Mouse (Mus musculus): Measurements from ENCODE around the gene Mmp25.

Mmp25 gene

DNA sequence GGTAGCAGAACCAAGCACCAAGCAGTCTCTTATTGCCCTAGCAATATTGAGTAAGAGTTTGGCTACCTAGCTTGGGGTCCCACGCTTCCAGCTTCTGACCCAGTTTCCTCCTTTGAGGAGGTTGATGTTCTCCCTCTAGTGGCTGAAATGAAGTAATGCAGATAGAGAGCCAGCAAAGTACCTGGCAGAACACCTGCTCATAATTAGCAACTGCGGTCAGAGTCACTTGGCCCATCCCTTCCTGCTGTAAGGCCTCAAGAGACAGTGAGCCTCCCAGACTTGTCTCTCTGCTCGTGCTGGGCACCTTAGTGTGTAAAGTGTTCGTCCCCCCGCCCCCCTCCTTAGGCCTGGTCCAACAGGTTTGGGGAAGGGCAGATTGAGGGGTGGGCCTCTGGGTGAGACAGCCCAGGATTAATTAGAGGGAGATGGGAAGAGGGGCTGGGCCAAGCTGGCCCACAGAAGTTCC lies 19.5 kb upstream of the Mmp25 start:
- DNase-seq (ENCODE audit: low read depth), result peak; percentile 68

DNA sequence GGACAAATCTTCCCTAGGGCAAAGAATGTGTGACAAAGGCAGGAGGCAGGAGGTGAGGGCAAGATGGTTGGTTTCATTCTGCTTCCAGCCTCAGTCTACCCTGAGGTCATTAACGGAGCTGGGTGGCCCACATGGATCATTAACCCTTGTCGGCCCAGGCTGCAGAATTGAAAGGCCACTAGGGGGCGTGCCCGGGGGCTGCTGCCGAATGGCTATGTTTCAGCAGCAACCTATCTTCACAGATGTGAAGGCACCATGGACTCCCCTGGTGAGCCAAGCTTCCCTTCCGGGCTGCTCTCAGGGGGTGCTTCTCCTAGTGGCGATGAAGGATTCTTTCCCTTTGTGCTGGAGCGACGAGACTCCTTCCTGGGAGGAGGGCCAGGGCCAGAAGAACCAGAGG lies 16.4 kb upstream of the Mmp25 start:
- no peak for DNase-seq (ENCODE audit: low read depth)

DNA sequence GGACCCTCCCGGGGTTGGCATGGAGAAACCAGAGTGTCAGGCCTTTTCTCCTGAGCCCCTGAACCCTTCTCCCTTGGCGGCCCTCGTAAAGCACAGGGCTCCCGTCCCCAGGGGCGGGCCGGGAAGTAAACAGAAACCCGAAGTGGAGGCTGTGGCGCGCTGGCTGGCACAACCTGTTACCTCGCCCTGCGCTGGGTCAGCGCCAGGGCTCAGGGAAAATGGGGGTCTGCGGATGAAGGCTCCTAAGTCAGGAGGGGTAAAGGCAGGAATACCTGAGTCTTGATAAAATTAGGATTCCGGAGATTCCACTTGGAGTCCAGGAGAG lies 15.8 kb upstream of the Mmp25 start:
- DNase-seq (ENCODE audit: low read depth), result no peak

DNA sequence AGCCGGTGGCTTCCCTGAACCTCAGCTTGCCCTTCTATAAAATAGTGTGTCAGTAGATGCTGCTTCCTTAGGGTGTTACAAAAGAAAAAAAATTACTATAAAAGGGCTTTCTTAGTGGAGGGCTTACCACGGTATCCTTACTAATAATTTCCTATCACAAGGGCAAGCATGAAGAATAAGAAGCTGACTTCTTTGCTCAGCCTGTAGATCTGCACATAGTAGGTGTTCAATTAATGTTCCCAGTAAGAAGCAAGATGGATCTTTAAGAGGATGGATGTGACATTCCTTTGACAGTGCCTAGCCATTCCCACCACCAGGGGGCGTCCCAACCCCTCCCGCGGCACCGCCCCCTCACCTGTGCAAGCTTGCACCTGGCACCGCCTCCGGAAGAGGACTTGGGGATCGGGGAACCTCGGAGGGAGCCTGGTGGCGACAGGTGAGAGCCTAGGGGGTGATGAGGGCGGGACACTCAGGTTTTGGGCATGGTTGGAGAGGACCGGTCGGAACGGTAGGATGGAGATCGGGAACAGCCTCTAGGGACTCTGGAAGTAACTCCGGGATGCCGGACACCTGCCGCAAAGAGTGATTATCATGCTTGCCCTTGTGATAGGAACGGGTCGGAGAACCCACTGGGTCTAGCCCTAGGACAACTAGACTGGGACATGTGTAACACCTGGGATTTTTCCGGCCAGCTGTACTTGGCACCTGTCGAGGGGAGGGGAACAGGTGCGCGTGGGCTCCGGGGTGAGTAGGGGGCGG lies 15.2 kb upstream of the Mmp25 start, which contains the start of gene Bicdl2:
Gene Bicdl2, plus strand, starts transcription at position 390 of the 759 bp plus-strand sequence.
- DNase-seq (ENCODE audit: low read depth), result no peak

DNA sequence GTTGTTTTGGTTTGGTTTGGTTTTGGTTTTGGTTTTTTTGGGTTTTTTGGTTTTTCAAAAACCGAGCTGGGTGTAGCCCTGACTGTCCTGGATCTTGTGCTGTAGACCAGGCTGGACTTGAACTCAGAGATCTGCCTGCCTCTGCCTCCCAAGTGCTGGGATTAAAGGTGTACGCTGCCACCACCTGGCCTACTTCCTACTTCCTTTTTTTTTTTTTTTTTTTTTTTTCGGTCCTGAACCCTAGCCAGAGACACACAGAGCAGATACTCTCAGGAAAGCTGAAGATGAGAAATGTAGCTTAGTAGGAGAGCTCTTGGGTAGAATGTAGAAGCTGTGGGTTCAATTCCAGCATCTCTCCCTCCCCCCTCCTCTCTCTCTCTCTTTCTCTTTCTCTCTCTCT lies 13.4 kb upstream of the Mmp25 start:
- DNase-seq (ENCODE audit: low read depth), result no peak

DNA sequence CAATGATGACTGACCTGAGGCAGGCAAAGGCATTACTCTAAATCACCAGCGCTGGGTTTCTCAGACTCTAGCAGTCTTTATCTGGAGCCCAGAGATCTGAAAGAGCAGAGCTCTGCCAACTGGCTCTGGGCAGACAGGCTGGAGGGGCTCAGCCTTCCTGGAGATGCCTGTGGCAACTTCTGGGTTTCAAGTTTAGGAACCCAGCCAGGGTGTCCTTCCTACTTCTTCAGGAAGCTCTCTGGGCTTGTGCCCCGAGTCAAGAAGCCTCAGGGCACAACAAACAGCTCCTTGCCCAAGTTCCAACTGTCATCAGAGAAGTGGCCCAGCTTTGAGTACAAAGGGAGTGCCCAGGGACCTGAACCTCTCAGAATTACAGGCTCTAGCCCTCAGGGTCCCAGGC lies 9.3 kb upstream of the Mmp25 start:
- no peak for DNase-seq (ENCODE audit: low read depth)

DNA sequence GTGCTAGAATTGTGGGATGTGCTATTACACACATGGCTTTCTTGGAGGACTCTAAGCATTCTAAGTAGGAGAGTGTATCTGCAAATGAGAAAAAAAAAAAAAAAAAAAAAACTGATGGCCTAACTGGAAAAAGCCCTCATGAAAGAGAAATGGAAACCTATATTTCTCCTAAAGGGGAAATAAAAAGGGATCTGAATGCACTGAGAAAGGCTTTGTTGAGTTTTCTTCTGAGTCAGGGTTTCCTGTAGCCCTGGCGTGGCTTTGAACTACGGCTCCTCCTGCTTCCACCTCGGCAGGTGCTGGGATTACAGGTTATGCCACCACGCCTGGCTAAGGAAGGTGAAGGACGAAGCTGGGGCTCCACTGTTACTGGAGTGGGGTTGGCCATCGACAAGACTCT lies 8.9 kb upstream of the Mmp25 start:
- DNase-seq (ENCODE audit: low read depth), result no peak

DNA sequence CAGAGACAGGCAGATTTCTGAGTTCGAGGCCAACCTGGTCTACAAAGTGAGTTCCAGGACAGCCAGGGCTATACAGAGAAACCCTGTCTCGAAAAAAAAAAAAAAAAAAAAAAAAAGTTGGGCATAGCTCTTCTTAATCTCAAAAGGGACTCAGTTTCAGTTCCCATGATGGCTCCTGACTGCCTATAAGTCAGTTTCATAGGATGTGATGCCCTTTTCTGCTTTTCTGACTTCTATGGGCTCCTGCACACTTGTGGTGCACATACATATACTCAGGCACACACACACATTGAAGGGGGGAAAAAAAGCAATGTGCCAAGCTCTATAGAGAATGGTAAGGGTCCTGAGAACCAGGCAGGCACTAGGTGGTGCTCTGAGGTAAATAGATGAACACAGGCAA lies 8.2 kb upstream of the Mmp25 start:
- peak; percentile 22 for DNase-seq (ENCODE audit: low read depth)

DNA sequence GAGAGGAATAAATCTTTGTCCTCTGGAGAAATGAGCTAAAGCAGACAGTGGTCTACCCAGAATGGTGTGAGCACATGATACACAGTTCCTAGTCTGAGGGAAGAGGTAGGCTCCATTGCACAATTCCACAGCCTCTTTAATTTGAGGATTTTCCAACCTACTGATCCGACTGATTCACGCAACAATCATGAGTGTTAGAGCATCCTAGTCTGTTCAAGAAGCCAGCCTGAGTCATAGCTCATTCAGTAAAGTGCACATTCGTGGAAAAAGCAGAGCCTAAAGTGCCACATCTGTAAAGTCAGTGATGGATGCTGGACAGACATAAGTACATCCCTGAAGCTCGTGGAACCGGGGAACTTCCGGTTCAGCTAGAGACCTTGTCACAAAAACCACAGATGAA lies 6.3 kb upstream of the Mmp25 start:
- peak; percentile 63 for DNase-seq (ENCODE audit: low read depth)

DNA sequence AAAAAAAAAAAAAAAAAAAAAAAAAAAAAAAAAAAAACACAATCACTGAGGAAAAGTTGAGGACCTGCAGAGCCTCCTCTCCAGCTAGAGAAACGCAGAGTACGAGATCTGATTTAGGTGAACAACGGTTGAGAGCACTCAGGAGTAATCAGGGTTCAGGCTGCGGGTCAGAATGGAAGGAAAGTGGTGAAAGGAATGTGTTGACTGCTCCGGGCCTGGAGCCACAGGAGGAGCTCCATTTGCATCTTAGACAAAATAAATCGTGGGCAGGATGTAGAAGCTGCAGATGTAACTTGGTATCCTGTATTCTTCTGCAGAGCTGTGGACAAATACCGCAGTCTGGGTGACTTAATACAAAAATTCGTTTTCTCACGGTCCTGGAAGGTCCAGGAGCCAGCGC lies 817 bp upstream of the Mmp25 start:
- no peak for DNase-seq (ENCODE audit: low read depth)

DNA sequence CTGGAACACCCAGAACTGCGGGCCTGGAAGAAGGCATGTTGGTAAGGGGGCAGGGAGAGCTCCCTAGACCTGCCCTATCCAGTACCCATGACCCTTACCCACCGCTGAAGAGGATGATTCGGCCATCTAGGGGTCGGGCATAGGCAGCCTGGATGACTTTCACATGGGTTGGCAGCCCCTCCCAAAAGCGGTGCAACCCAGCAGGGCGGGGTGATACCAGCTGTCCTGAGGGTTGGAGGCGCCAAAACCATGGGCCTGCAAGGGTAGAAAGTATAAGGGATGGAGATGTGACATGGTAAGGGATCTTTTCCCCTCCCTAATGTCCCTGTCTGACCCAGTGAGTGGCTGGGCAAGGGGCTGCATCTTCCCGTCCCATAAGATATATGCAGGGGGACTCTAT lies 13.8 kb downstream of the Mmp25 start:
- no peak for DNase-seq (ENCODE audit: low read depth)

DNA sequence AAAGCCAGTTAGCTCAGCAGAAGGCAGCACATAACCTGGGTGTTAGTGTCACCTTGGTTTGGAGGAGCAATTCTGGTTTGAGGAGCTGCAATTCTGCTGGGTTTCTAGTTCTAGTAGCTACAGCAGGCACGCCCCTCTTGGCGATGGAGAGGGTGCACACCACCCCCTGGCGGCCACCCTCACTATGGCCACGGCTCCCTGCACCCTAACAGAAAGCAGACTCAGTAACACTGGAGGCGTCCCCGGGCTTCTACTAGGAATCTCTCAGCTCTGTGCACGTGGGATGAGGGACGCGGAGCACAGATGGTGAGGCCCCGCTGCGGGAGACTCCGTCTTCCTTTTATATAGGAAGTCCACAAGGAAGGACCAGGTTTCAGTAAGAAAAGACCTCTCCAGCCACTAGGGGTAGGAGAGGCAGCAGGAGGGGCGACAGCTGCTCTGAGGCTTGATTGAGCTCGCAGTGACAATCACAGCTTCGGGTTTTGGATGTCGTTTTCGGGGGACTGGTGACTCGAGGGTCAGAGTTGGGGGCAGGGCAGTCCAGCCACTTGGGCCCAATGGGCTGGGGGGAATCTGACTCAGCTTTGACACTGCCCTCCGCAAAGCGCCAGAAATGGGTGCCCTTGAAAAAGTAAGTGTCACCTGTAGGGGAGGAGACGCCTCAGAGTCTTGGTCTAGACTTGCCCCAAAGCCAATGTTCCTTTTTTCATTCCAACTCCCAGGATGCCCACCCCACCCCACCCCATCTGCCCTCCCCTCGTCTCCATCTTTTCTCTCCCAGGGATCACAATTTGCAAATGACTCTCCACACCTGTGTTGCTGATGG lies 14.7 kb downstream of the Mmp25 start:
- DNase-seq (ENCODE audit: low read depth), result peak; percentile 89

DNA sequence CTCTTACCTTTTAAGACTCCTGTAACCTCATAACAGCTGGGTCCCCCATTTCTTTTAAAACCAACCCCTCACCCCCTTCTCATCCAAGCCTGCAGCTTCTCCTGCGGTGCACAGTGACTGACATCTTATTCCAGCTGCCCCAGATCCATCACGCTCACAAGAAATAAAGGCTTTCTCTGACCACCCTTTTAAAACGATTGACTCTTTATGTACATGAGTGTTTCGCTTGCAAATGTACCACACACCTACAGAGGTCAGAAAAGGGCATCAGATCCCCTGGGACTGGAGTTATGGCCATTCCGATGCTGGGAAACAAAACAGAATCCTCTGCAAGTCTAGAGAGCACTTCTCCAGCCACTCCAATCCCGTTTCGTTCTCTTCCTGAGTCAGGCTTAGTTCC lies 17.3 kb downstream of the Mmp25 start:
- DNase-seq (ENCODE audit: low read depth), result no peak

DNA sequence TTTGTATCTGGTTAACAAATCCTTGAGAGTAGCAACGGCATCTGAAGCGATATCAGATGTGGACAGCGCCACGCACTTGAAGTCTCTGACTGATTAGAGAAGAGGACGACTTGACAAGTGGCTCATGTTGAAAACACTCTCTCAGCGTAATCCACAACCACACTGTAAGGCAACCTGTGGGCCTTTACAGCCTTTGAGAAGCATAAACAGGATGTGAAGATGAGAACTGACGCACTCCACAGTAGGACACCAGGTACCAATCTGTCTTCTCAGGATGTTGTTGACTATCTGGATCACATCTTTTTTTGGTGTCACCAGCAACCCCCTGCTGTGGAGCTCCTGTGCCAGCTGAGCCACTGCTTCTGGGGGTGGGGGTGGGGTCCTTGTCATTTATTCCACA lies 24.7 kb downstream of the Mmp25 start:
- no peak for DNase-seq (ENCODE audit: low read depth)

DNA sequence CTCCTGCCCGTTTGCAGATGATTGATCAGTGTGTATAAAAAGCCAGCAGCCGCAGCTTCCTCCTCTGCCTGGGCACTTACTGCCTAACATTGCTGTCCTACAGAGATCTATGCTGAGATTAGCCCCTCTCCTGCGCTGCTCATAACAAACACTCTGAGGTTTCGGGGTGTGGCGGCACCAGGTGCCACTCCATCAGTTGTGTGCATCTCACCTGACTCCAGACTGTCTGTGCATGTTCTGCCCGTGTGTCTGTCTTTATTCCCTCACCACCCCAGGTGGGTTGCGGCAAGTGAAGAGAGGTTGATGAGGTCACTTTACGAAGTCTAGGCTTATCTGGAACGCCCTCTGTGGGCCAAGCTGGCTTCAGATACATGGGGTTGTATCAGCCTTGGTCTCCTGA lies 28.0 kb downstream of the Mmp25 start:
- DNase-seq (ENCODE audit: low read depth), result no peak

DNA sequence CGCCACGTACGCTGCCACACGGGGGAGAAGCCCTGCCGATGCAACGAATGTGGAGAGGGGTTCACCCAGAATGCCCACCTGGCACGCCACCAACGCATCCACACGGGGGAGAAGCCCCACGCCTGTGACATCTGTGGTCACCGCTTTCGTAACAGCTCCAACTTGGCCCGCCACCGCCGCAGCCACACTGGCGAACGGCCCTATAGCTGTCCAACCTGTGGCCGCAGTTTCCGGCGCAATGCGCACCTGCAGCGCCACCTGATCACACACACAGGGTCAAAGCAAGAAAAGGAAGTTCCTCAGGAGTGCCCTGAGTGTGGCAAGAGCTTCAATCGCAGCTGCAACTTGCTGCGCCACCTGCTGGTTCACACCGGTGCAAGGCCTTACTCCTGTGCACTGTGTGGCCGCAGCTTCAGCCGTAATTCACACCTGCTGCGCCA lies 34.7 kb downstream of the Mmp25 start:
- DNase-seq (ENCODE audit: low read depth), result peak; percentile 77

DNA sequence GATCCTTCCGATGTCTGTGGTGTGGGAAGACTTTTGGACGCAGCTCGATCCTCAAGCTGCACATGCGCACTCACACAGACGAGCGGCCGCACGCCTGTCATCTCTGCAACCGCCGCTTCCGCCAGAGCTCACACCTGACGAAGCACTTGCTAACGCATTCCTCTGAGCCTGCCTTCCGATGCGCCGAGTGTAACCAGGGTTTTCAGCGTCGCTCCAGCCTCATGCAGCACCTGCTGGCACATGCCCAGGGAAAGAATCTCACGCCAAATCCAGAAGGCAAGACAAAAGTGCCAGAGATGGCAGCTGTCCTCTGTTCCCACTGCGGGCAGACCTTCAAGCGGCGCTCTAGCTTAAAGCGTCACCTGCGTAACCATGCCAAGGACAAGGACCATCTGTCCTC lies 35.5 kb downstream of the Mmp25 start:
- no peak for DNase-seq (ENCODE audit: low read depth)

DNA sequence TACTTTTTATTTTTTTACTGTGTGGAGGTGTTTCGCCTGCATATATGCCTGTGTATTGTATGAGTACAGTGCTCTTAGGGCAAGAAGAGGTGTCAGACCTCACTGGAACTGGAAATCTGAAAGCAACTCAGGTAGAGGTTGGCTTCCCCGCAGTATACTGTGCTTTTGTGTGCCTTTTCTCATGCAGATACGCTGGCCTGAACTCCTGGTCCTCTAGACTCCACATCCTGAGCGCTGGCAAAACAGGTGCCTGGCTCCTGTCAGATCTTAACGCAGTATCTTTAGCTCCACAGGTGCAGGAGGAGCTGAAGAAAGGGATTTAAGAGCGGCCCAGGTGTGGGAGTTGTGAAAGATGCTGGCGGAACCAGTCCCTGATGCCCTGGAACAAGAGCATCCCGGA lies 39.9 kb downstream of the Mmp25 start:
- DNase-seq (ENCODE audit: low read depth), result no peak

DNA sequence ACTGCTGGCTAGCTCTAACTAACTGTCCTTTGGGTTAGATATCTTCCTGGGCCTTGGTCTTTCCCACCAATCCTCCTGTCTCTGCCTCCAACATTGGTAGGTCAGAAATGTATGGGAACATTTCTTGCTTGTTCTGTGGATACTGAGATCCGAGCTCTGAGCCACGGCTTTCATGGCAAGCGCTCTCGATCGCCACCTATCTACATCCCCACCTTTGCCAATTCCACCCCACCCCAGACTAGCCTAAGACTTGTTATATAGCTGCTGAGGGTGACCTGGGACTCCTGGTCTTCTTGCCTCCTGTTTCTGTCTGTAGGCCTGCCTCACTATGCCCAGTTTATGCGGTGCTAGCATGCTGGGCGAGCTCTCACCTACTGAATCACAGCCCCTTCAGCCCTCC lies 40.7 kb downstream of the Mmp25 start:
- no peak for DNase-seq (ENCODE audit: low read depth)

DNA sequence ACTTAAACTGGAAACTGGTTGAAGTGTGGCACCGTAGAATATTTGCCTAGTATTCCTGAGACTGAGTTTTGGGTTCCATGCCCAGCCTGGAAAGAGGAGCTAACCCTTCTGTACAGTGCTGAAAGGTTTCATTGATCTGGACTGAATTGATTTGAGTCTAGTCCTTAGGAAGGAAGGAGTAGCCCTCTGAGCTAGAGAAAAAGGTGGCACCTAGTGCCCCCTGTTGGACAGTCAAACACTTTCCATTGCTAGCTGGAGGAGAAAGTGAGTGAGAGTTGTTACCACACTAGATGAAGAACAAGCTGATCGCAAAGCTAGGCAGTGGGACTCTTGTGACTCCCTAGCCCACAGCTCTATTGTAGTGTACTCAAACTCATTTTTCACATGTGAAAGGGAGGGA lies 41.5 kb downstream of the Mmp25 start:
- DNase-seq (ENCODE audit: low read depth), result peak; percentile 74

DNA sequence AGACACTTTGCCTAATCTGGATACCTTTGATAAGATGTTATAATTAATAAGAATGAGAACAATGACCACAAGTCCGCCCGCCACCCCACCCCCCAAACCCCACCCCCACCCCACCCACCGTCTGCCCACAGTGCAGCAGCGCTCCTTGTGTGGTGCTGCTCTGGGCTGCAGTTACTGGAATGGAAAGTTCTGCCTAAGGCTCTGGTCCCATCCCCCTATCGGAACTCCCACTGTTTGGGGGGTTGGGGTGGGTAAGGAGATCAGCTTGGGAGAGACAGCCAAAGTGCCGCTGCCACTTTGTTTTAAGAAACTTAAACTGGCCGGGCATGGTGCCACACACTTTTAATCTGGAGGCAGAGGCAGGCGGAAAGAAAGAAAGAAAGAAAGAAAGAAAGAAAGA lies 42.0 kb downstream of the Mmp25 start:
- no peak for DNase-seq (ENCODE audit: low read depth)

DNA sequence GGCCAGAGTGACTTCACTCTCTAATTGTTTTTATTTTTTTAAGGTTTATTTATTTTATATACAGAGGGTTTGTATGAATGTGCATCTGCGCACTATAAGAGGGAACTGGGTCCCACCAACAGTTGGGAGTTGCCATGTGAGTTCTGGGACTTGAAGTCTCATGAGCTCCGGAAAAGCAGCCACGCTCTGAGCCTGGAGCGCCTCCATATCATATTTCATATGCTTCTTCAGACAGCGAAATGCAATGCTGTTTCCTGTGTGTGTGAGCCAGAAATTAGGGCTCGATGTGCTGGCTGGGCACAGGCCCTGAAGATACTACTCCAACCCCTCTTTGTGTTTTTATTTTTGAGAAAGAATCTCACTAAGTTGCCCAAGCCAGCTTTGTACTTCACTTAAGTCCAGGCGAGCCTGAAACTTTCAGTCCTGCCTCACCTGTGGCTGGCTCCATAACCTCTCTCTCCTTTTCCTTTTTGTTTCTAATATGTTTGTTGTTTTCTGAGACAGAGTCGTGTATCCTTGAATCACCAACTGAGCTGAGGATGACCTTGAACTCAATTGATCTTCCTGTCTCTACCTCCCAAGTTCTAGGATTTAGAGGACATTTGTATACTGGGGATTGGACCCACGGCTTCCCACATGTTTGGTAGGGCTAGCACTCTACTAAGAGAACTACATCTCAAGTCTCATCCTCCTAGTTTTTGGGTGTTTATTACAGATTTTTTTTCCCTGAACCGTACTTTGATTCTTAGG lies 43.1 kb downstream of the Mmp25 start:
- DNase-seq (ENCODE audit: low read depth), result peak; percentile 20
